Comparison of ENCODE assay signal across 8 mouse cellular contexts in the genomic region with DNA sequence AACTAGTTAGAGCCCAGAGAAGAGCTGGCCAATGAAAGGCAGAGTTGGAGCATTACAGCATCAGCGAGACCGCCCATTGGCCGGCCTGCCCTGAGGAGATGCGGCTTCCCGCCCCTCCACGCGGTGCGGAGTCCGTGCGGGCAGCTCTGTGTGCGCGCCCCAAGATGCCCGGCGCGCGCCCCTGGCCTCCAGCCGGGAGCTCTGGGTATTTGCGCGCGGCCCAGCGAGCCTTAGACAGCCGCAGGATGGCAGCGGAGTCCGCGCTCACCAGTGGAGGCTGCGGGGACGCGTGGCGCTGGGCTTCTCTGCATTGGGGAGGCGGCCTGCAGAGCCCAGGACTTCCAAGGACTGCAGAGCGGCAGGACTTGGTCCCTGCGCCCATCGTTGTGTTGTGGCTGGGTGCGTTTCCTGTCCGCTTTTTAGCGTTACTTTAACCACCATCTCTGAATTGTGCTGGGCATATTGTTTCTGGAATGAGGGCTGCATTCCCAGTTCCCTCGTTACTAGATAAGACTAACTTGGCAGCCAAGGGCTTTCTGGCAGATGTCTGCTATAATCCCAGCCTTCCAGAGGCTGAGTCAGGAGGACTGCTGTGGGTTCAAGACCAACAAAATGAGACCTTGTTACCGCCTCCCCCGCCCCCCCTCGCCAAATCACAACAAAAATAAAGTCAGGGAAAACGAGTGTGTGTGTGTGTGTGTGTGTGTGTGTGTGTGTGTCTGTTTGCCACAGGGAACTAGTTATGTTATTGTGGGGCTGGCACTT.
DNase-seq lines count a peak whose midpoint lies in the region; ATAC-seq and TF ChIP-seq lines count a peak whose summit lies in the region.

No protein-coding gene starts in this region.

- no peaks in the 10 kb centered on the region for H3K9me3 ChIP-seq in hindbrain, embryonic 12.5 days (replicated peaks)
- H3K9me3 ChIP-seq in lung, embryonic 14.5 days (ENCODE audit: low read depth, low read length), result no peaks in the 10 kb centered on the region

- DNase-seq in WW6 (ENCODE audit: low read depth, low spot score), result peak; percentile 61
- peak; percentile 88 to 92 for DNase-seq in cerebellum, postnatal 14 days
- peak; percentile 75 to 79 for DNase-seq in frontal cortex, postnatal 14 days (ENCODE audit: low spot score in 2 of 2)
- peak; percentile 79 to 87 for DNase-seq in layer of hippocampus, postnatal 10 days (ENCODE audit: low spot score in 2 of 2)
- DNase-seq in lung, embryonic 14.5 days, result peak; percentile 90
- DNase-seq in retina, adult 2 months (ENCODE audit: low read depth, low spot score), result peak; percentile 28
- DNase-seq in spleen, postnatal 14 days (ENCODE audit: low spot score in 2 of 2), result no peak

- 0 out of 2 replicates have a peak, but pooled peaks have one; percentile 30 for TF ChIP-seq CTCF in lung, embryonic 14.5 days (IDR thresholded peaks at IDR 0.05; ENCODE audit: low read depth)

- H3K4me2 ChIP-seq in hindbrain, embryonic 12.5 days (replicated peaks), result peak overlapping the region; percentile 69
- peak overlapping the region; percentile 71 for H3K4me2 ChIP-seq in lung, embryonic 14.5 days

- peak overlapping the region; percentile 65 for H3K9ac ChIP-seq in hindbrain, embryonic 12.5 days
- H3K9ac ChIP-seq in lung, embryonic 14.5 days, result peak overlapping the region; percentile 53

- peak; percentile 95 for ATAC-seq in hindbrain, embryonic 12.5 days (ENCODE audit: low FRiP score)
- peak; percentile 98 for ATAC-seq in lung, embryonic 14.5 days (ENCODE audit: insufficient read depth)

- H3K36me3 ChIP-seq in hindbrain, embryonic 12.5 days, result no peaks in the 10 kb centered on the region
- no peaks in the 10 kb centered on the region for H3K36me3 ChIP-seq in lung, embryonic 14.5 days (ENCODE audit: insufficient read depth)

- peak overlapping the region; percentile 49 for H3K4me3 ChIP-seq in hindbrain, embryonic 12.5 days
- H3K4me3 ChIP-seq in lung, embryonic 14.5 days (ENCODE audit: low read depth, low read length), result peak overlapping the region; percentile 42

- peak overlapping the region; percentile 84 for H3K27ac ChIP-seq in hindbrain, embryonic 12.5 days
- H3K27ac ChIP-seq in lung, embryonic 14.5 days (ENCODE audit: low read depth), result peak overlapping the region; percentile 58; the same call in 1 of the 2 replicates

- WGBS in hindbrain, embryonic 12.5 days, result 2% methylated on average over 39 of the region's 41 CpGs
- 1% methylated on average over 41 of the region's 41 CpGs for WGBS in lung, embryonic 14.5 days

- H3K27me3 ChIP-seq in hindbrain, embryonic 12.5 days, result no peaks in the 10 kb centered on the region
- H3K27me3 ChIP-seq in lung, embryonic 14.5 days (ENCODE audit: insufficient read depth, low read length), result no peaks in the 10 kb centered on the region

- H3K4me1 ChIP-seq in hindbrain, embryonic 12.5 days, result peaks cover 28% of the 10 kb centered on the region
- H3K4me1 ChIP-seq in lung, embryonic 14.5 days (ENCODE audit: insufficient read depth), result peaks cover 5% of the 10 kb centered on the region; the same call in 1 of the 2 replicates

Comparison
In these comparisons a context has a peak if more than half of its experiments do, and no peak if none do; other contexts are left out.
1. DNase-seq: peak in WW6 (single experiment), cerebellum, postnatal 14 days (2 of 2), frontal cortex, postnatal 14 days (2 of 2), layer of hippocampus, postnatal 10 days (2 of 2), lung, embryonic 14.5 days (single experiment) and retina, adult 2 months (single experiment); none in spleen, postnatal 14 days (0 of 2).